Mouse (Mus musculus): ENCODE measurements around the gene Clstn2. TPM values are rescaled to one million over a fixed set of nuclear protein-coding genes. Genes with fewer than 3 reads are reported as not detected.

Gene Clstn2
- total RNA-seq, 2 experiments from 2014 or later, result 142 to 154 TPM

DNA sequence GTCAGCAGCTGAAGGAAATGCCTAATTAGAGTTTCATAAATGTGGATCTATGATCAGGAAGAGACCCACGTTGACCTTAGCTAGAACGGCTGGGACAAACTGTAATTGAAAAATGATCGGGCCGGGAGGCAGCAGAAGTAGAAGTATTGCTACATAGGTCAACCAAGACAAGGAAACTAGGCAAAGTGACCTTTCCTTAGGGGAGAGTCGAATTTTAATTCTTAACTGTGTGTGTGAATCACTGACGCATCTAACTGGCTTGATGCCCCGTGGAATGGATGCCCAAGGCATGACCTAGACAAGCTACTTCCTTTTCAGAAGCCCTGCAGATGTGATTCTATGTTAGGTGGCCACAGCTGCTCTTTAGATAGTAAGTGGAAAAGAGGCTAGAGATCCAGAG, 546.2 kb downstream of the Clstn2 start:
- no peak for DNase-seq (ENCODE audit: low spot score in 2 of 2)

- no peak for DNase-seq (ENCODE audit: low spot score in 2 of 2)
Observed at GRCm38 (mm10) chr9:97481187-97481586, 551.8 kb downstream of the Clstn2 start.

DNA sequence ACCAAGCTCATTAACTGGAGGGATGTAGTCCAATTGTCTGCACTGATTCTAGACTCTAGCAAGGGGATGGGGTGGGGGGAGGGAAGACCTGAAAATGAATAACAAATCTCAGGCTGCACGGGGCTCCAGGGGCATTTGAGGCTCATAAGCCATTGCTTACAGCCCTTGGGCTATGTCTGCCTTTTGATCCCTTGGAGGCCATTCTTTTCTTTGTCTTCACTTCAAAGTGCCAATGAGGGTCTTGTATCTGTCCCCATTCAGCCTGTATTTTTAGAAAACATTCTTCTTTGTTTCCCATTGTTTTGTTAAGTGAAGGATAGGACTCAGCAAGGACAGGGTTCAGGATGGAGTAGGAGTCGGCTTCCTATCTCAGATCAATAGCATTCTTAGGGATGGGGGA, 556.0 kb downstream of the Clstn2 start:
- DNase-seq (ENCODE audit: low spot score in 2 of 2), result no peak

DNA sequence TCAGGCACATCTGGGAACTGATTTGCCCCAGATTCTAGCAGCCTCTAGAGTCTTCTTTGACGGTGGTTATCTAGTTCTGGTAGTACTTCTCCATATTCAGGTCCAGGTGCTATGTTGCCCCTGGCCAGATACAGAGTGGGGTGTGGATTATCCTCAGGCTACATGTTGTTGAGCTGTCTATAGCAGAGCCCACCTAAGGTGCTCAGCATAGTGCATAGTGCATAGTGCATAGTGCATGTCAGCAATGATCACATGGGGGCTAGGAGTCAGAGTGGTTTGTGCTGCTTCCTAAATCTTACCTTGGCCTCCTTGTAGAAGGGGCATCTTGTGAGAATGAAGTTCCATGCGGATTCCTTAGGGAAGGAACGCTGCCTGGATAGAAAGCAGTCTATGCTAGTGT, 556.5 kb downstream of the Clstn2 start:
- DNase-seq (ENCODE audit: low spot score in 2 of 2), result no peak

DNA sequence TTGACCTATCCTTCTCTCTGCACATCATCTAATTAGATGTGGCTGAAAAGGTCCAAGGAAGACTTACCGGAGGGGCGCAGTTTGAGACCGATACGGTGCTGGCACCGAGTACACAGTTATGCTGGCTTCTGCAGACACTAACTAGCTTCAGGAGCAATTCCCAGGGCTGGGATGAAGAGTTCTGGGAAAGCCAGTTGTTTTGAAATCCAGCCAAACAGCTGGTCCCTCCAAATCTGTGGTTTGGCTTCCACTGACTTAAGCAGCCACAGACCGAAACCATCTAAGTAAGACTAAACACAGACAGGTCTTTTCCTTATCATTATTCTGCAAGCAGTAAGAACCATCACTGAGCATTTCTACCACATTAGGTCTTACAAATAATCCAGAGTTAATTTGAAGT, 558.1 kb downstream of the Clstn2 start:
- DNase-seq (ENCODE audit: low spot score in 2 of 2), result no peak

DNA sequence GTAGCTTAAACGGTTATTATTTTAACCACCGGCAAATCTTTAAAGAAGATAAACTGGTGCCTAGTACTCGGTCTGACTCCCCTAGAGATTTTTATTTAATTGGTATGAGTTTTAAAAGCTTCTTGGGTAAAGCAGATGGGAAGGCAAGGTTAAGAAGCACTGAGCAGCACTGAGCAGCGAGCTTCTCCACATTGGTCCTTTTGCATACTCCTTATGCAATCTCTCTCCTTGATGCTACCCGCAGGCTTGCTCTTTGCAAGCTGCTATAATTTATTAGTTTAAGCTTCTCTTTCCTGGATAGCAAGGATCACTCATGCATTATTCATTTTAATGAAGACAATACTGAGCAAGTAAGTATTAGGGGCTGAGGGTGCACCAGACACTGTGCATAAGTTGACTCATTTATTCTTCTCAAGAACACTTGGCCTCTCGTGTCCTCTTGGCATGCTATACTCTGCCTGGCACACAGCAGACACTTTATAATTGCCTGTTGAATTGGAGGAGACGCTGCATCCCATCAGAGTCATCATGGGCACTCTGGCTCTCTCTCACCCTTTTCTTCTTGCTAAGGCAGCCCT, 561.9 kb downstream of the Clstn2 start:
- no peak for DNase-seq (ENCODE audit: low spot score in 2 of 2)

DNA sequence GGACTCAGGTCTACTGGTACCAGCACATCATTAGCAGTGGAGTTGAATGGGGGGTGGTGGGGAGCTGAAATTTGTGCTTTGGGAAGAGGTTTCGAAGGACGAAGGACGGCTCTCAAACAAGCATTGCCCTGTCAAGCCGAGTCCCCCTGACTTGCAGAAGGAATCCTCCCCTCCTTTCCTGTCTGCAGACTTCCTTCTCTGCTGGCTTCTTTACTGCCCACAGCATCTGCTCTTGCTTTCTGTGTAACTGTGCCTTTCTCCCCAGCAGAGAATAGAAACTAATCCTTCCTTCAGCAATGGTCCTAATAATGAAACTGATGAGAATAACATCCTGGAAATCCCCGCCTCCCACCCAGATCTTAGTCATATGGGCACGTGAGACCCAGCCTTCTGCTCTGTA, 572.5 kb downstream of the Clstn2 start:
- no peak for DNase-seq (ENCODE audit: low spot score in 2 of 2)

DNA sequence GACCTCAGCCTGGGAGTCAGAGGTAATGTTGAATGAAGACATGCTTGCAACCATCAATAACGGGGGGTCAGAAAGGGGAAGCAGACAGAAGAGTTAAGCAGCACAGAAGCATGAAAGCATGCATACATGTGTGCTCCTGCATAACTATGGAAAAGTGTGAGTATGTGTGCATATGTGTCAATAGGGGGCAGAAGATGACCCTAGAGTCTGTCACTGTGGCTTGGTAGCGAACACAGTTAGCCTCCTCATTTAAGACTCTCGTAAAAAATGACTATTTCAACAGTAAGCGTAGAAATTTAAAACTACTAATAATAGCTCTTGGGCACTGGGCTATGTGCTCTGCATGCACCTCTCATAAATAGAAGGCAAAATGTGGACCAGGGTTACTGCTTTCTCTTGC, 573.2 kb downstream of the Clstn2 start:
- no peak for DNase-seq (ENCODE audit: low spot score in 2 of 2)

- no peak for DNase-seq (ENCODE audit: low spot score in 2 of 2)
Observed at GRCm38 (mm10) chr9:97449316-97450050, 583.5 kb downstream of the Clstn2 start.

DNA sequence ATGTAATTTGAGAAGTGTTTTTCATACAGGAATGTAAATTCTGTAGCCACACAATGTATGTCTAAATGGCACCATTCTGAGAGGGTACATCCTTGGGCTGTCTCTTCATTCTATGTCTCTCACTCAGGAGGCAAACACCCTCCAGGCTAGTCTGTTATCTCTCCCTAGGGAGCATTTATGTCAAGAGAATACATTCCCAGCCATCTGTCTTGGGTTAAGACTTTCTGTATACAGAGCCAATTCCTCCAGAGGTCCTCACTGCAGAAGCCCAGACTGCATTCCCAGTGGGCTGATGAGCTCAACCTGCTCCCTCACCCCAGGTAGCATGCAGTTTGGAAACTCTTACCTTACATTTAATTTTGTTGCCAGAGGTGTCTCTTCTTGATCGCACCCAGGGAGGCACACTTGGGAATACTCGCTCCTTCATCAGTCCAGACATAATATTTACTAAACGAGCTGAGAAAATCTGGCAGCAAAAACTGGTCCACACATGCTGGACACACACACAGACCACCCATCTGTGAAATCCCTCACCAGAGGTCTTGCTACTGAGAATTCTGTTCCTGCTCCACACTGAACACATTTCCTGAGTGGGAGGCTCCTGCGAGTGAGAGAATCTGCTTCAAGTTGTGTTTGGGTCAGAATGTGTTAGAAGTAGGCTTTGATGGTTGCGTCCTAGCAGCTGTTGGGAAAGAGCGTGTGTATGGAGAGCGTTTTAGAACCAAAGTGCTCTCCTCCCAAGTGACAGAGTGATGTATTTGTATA, 592.9 kb downstream of the Clstn2 start:
- DNase-seq (ENCODE audit: low spot score in 2 of 2), result no peak

DNA sequence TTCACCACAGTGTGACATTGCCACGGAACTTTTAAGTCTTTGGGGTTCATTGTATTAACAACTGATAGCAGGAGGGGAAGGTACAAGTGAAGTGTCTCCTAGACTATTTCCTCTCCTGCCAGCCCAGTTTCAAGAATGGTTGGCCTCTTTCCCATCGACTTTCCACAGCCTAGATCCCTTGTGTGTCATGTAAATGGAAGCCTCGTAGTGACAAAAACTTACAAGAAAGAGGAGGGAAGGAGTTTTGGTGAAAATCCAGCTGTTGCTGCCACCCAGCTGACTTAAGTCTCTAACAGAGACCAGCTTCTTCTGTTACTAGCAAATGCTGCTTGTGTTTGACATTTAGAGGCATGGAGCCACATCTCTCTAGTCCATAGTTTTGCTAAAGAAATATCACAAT, 598.3 kb downstream of the Clstn2 start:
- no peak for DNase-seq (ENCODE audit: low spot score in 2 of 2)

- no peak for DNase-seq (ENCODE audit: low spot score in 2 of 2)
Observed at GRCm38 (mm10) chr9:97429885-97430449, 603.0 kb downstream of the Clstn2 start.

DNA sequence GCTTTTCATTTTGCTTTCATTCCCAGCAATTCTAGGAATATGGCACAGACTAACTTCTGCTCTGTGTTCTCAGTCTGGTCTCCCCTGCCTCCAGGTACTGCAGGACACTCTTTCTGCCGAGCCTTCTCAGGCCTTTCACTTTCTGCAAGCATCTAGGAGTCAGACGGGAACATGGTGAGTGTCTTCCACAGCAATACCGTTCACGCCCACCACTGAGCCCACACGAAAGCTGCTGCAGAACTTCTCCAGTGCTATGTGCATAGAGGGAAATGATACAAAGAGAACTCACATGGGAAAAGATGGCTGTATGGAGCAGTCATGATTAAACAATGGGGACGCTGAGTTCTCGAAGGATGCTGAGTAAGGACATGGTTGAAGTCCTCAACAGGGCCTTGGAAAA, 604.9 kb downstream of the Clstn2 start:
- DNase-seq (ENCODE audit: low spot score in 2 of 2), result no peak

- DNase-seq (ENCODE audit: low spot score in 2 of 2), result no peak
Observed at GRCm38 (mm10) chr9:97420896-97421295, 612.1 kb downstream of the Clstn2 start.

GRCm38 (mm10) chr9:97414876-97415668, 617.9 kb downstream of the Clstn2 start:
- no peak for DNase-seq (ENCODE audit: low spot score in 2 of 2)

GRCm38 (mm10) chr9:97408142-97408541, 624.8 kb downstream of the Clstn2 start:
- no peak for DNase-seq (ENCODE audit: low spot score in 2 of 2)

Measured in layer of hippocampus, postnatal 10 days (tissue).